16 mouse cellular contexts compared by ENCODE assay signal in genomic region chr8:118513259-118513658, GRCm38 (mm10).
DNase-seq lines count a peak whose midpoint lies in the region; ATAC-seq and TF ChIP-seq lines count a peak whose summit lies in the region.
"Had no signal": no experiment of that assay in that cellular context is flagged by ENCODE, and none has a peak within 500 bp of the region (broad histone marks: within the 10 kb centered on the region; RNA-seq: fewer than 3 reads in every experiment).

No protein-coding gene starts in this region.

- WGBS in kidney, postnatal 0 days: 12% methylated on average over 6 of the region's 6 CpGs
- 11% methylated on average over 6 of the region's 6 CpGs for WGBS in kidney, embryonic 16.5 days
- WGBS in hindbrain, embryonic 14.5 days: 36% methylated on average over 6 of the region's 6 CpGs

- no peak overlapping the region for H3K27ac ChIP-seq in gastrocnemius, adult 2 months
- no peak overlapping the region for H3K27ac ChIP-seq in kidney, postnatal 0 days
- no peak overlapping the region for H3K27ac ChIP-seq in kidney, embryonic 16.5 days (ENCODE audit: low read length)
- H3K27ac ChIP-seq in brown adipose tissue, adult 24 weeks (replicated peaks; ENCODE audit: low read depth, low read length): 0 out of 2 replicates have a peak overlapping the region, but pooled peaks have one; percentile 15
- no peak overlapping the region for H3K27ac ChIP-seq in hindbrain, embryonic 14.5 days
- H3K27ac ChIP-seq: hindbrain, embryonic 15.5 days; liver, embryonic 12.5 days had no signal

- H3K9me3 ChIP-seq in kidney, postnatal 0 days (replicated peaks; ENCODE audit: low read length): no peaks in the 10 kb centered on the region
- no peaks in the 10 kb centered on the region for H3K9me3 ChIP-seq in kidney, embryonic 16.5 days (ENCODE audit: low read length)
- H3K9me3 ChIP-seq in hindbrain, embryonic 14.5 days (ENCODE audit: control insufficient read depth, low read length): no peaks in the 10 kb centered on the region
- H3K9me3 ChIP-seq: hindbrain, embryonic 15.5 days had no signal

- no peak overlapping the region for H3K4me3 ChIP-seq in gastrocnemius, adult 2 months
- no peak overlapping the region for H3K4me3 ChIP-seq in kidney, postnatal 0 days (replicated peaks; ENCODE audit: low read depth, low read length)
- H3K4me3 ChIP-seq in kidney, embryonic 16.5 days (ENCODE audit: low read length): no peak overlapping the region
- H3K4me3 ChIP-seq in brown adipose tissue, adult 24 weeks (ENCODE audit: insufficient read depth, low read depth, low read length): no peak overlapping the region
- no peak overlapping the region for H3K4me3 ChIP-seq in hindbrain, embryonic 14.5 days (replicated peaks; ENCODE audit: low read length)
- H3K4me3 ChIP-seq: erythroblast, embryonic 14.5 days; hindbrain, embryonic 15.5 days; liver, embryonic 12.5 days; myocyte had no signal

- TF ChIP-seq CTCF in gastrocnemius, adult 2 months (IDR thresholded peaks at IDR 0.05): no peak
- no peak for TF ChIP-seq CTCF in kidney, postnatal 0 days (IDR thresholded peaks at IDR 0.05; ENCODE audit: low read depth)

- no peak overlapping the region for H3K4me2 ChIP-seq in kidney, postnatal 0 days (ENCODE audit: low read length)
- no peak overlapping the region for H3K4me2 ChIP-seq in kidney, embryonic 16.5 days (replicated peaks; ENCODE audit: low read depth, low read length)
- H3K4me2 ChIP-seq in hindbrain, embryonic 14.5 days (replicated peaks): no peak overlapping the region
- H3K4me2 ChIP-seq: heart, embryonic 11.5 days; hindbrain, embryonic 15.5 days; liver, embryonic 12.5 days had no signal

- peak; percentile 37 for DNase-seq in gastrocnemius, adult 2 months
- DNase-seq in gastrocnemius, postnatal 25 days: no peak
- peak; percentile 45 for DNase-seq in kidney, postnatal 0 days (ENCODE audit: low spot score)
- peak; percentile 13 to 74 for DNase-seq in adrenal gland, adult (ENCODE audit: inconsistent age in 2 of 2, low spot score in 1 of 2)
- DNase-seq in hindbrain, embryonic 14.5 days (ENCODE audit: low spot score): no peak
- DNase-seq in layer of hippocampus, adult 18-20 months (ENCODE audit: low spot score in 2 of 2): no peak
- DNase-seq: B cell, adult 2 months; thymus, postnatal 25 days had no signal

- ATAC-seq in kidney, postnatal 0 days (replicated peaks; ENCODE audit: low FRiP score, low read depth): no peak
- no peak for ATAC-seq in kidney, embryonic 16.5 days (ENCODE audit: low FRiP score, low TSS enrichment)
- no peak for ATAC-seq in hindbrain, embryonic 14.5 days (ENCODE audit: low FRiP score)
- ATAC-seq: liver, embryonic 12.5 days had no signal

- H3K4me1 ChIP-seq in kidney, postnatal 0 days (replicated peaks; ENCODE audit: insufficient read depth, low read length): no peaks in the 10 kb centered on the region
- H3K4me1 ChIP-seq in kidney, embryonic 16.5 days (ENCODE audit: insufficient read depth, low read length): peaks cover 12% of the 10 kb centered on the region; the same call in 1 of the 2 replicates
- H3K4me1 ChIP-seq in brown adipose tissue, adult 24 weeks (ENCODE audit: control insufficient read depth, insufficient read depth, insufficient read length, low read length): peaks cover 35% of the 10 kb centered on the region
- H3K4me1 ChIP-seq in hindbrain, embryonic 14.5 days (replicated peaks; ENCODE audit: control insufficient read depth, insufficient read depth, low read length): peaks cover 12% of the 10 kb centered on the region
- H3K4me1 ChIP-seq: liver, embryonic 12.5 days had no signal

- no peak overlapping the region for H3K9ac ChIP-seq in kidney, postnatal 0 days (ENCODE audit: low read depth, low read length)
- H3K9ac ChIP-seq in kidney, embryonic 16.5 days (replicated peaks; ENCODE audit: low read length): no peak overlapping the region
- no peak overlapping the region for H3K9ac ChIP-seq in hindbrain, embryonic 14.5 days
- H3K9ac ChIP-seq: hindbrain, embryonic 15.5 days; liver, embryonic 12.5 days had no signal

- no peaks in the 10 kb centered on the region for H3K36me3 ChIP-seq in kidney, postnatal 0 days (ENCODE audit: insufficient read depth, low read length)
- no peaks in the 10 kb centered on the region for H3K36me3 ChIP-seq in kidney, embryonic 16.5 days (ENCODE audit: insufficient read depth, low read length)
- no peaks in the 10 kb centered on the region for H3K36me3 ChIP-seq in hindbrain, embryonic 14.5 days (replicated peaks; ENCODE audit: control insufficient read depth, insufficient read depth)
- H3K36me3 ChIP-seq: G1E; hindbrain, embryonic 15.5 days; liver, embryonic 12.5 days had no signal

- intact Hi-C loops in gastrocnemius, adult 2 months (cut with DNase I): loop anchor here (10.0 kb wide), 2 partner anchors 228 to 342 kb away; partner anchors contain the start of gene Cdh13

- no peaks in the 10 kb centered on the region for H3K27me3 ChIP-seq in kidney, postnatal 0 days (ENCODE audit: insufficient read depth, low read length)
- no peaks in the 10 kb centered on the region for H3K27me3 ChIP-seq in kidney, embryonic 16.5 days (ENCODE audit: insufficient read depth, low read length)
- no peaks in the 10 kb centered on the region for H3K27me3 ChIP-seq in hindbrain, embryonic 14.5 days (ENCODE audit: control insufficient read depth, insufficient read depth, low read length)
- H3K27me3 ChIP-seq: hindbrain, embryonic 15.5 days; liver, embryonic 12.5 days had no signal

Comparison
In these comparisons a context has a peak if more than half of its experiments do, and no peak if none do; other contexts are left out.
1. DNase-seq: peak in gastrocnemius, adult 2 months (single experiment), kidney, postnatal 0 days (single experiment) and adrenal gland, adult (2 of 2); none in gastrocnemius, postnatal 25 days (single experiment), hindbrain, embryonic 14.5 days (single experiment) and layer of hippocampus, adult 18-20 months (0 of 2).